Comparison of ENCODE assay signal across 8 mouse cellular contexts in genomic region chr9:120191362-120192098, GRCm38 (mm10). TPM values are rescaled to one million over a fixed set of nuclear protein-coding genes. Genes with fewer than 3 reads are reported as not detected.
DNase-seq lines count a peak whose midpoint lies in the region; ATAC-seq and TF ChIP-seq lines count a peak whose summit lies in the region.

No protein-coding gene starts in this region.

- POLR2A ChIA-PET in Patski (lab: Charles Lee), result interaction anchor here (0.6 kb wide), 1 partner anchor 9 kb away, joined by 3 read pairs; no protein-coding TSS in a partner anchor

- peak overlapping the region; percentile 53 for H3K4me2 ChIP-seq in hindbrain, embryonic 13.5 days

- peaks cover 1% of the 10 kb centered on the region; the same call in 1 of the 2 replicates for H3K9me3 ChIP-seq in hindbrain, embryonic 13.5 days

- peak; percentile 82 for TF ChIP-seq CTCF in Patski (IDR thresholded peaks at IDR 0.05)

- CTCF ChIA-PET in Patski (lab: Charles Lee), result interaction anchor here (0.7 to 2.5 kb wide), 12 partner anchors 10 to 356 kb away, joined by 3 to 16 read pairs (median 3); no protein-coding TSS in a partner anchor

- H3K27me3 ChIP-seq in Patski, result peaks cover 20% of the 10 kb centered on the region
- 0 out of 2 replicates have a peak, but pooled peaks cover 4% of the 10 kb centered on the region for H3K27me3 ChIP-seq in hindbrain, embryonic 13.5 days

- DNase-seq in Patski (ENCODE audit: low read depth, low spot score), result no peak
- peak; percentile 63 for DNase-seq in cerebellum, adult 9-11 months
- DNase-seq in frontal cortex, adult 2 months (ENCODE audit: extremely low spot score in 1 of 2, low spot score in 1 of 2), result peak; percentile 74 to 98
- peak; percentile 91 to 93 for DNase-seq in layer of hippocampus, postnatal 14 days (ENCODE audit: low spot score in 2 of 2)
- DNase-seq in lung, postnatal 14 days, result peak; percentile 91
- peak; percentile 98 for DNase-seq in retina, embryonic 14.5 days (ENCODE audit: low spot score)
- DNase-seq in urinary bladder, adult 2 months (ENCODE audit: low spot score), result peak; percentile 48

- no peaks in the 10 kb centered on the region for H3K36me3 ChIP-seq in hindbrain, embryonic 13.5 days

- peak overlapping the region; percentile 37 for H3K4me3 ChIP-seq in hindbrain, embryonic 13.5 days

- WGBS in hindbrain, embryonic 13.5 days, result 28% methylated on average over 21 of the region's 21 CpGs

- peak; percentile 62 for ATAC-seq in Patski
- peak; percentile 95 for ATAC-seq in hindbrain, embryonic 13.5 days (ENCODE audit: low FRiP score)

- in situ Hi-C loops in Patski (cut with MboI; ENCODE audit: low pct_unique_long_range_greater_than_20kb), result no loop called here

- H3K4me1 ChIP-seq in hindbrain, embryonic 13.5 days (replicated peaks), result peaks cover 4% of the 10 kb centered on the region

- peak overlapping the region; percentile 70 for H3K9ac ChIP-seq in hindbrain, embryonic 13.5 days

- peak overlapping the region; percentile 87 for H3K27ac ChIP-seq in hindbrain, embryonic 13.5 days

RNA-seq across cellular contexts. Expression of gene Mobp, which starts 42.0 kb away (rescaled TPM):
- not detected for polyA plus RNA-seq in Patski (2021)
- 566 and 676 TPM in 2 replicates for polyA plus RNA-seq in frontal cortex, adult 2 months (2012; rRNA removed)
- polyA plus RNA-seq in hindbrain, embryonic 13.5 days (2015; fragmentation: Nextera tagmentation; extraction: Ambion mirVana), result not detected in 2 replicates
- total RNA-seq in layer of hippocampus, postnatal 14 days (2021), result 100 to 1,000 TPM; 369 to 380 TPM
- 0.85 and 1.2 TPM in 2 replicates for polyA plus RNA-seq in urinary bladder, adult 2 months (2012; rRNA removed)

Comparison
In these comparisons a context has a peak if more than half of its experiments do, and no peak if none do; other contexts are left out.
1. RNA of gene Mobp, which starts 42.0 kb away (polyA plus RNA-seq): 566 to 676 TPM in frontal cortex, adult 2 months; 0.85 to 1.2 TPM in urinary bladder, adult 2 months, not detected in hindbrain, embryonic 13.5 days and not detected in Patski (single experiment); every median in the first group is over 100 times any median in the second.